Mouse (Mus musculus) ES-Bruce4 (cell line): Measurements from ENCODE around the gene Tmem203.

Experiments
- CTCF ChIP-seq: IDR thresholded peaks from one replicate; pipeline ENCODE4 v1.8.1; 2011; ENCODE audit warnings: low read depth, low read length
- POLR2A ChIP-seq: IDR thresholded peaks from one replicate; pipeline ENCODE4 v1.8.1; 2011; ENCODE audit warnings: low read length; ENCODE audit not compliant: insufficient read depth

DNA sequence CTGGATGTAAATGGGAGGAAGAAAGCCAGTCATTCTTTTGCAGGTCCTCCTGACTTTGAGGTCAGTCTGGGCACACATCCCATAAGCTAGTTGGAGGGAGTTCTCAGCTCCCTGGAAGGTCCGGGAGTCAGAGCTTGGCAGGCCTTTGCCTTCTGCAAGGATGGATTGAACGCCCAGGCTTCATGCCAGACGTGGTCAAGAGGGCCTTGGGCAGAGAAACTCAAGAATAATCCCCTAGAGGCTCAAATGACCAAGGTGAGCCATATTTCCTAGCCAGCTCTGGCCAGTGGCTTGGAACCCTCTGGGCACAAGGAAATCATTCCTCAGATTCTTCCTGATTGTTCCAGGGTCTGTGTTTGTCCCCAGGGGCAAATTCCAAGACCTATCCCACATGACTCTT, 9.6 kb downstream of the Tmem203 start:
- no peak for TF ChIP-seq POLR2A
- no peak for TF ChIP-seq CTCF
